Mouse (Mus musculus) spleen, adult 2 months (tissue): ENCODE measurements at regions not wholly inside any gene's neighbourhood (a gene's known extent, or its start where the extent isn't known, plus 50 kb on each side); places are given as distances from the start of the nearest gene placed in this dataset.

Experiments used
- DNase-seq, 2 experiments: peaks; one replicate each; pipeline versions ENCODE4 v3.0.0 to v3.0.0-alpha.2; 2012 to 2021; ENCODE audit warnings: low spot score in 2 of 2, low read depth in 1 of 2
- H3K27ac ChIP-seq: fragments of 200-500 bp; 2 replicates; pipeline ENCODE4 v1.5.1; 2012; ENCODE audit warnings: low read length, inconsistent platforms; ENCODE audit not compliant: insufficient read depth
- H3K27me3 ChIP-seq: fragments of 200-500 bp; 2 replicates; pipeline ENCODE4 v1.6.1; 2012; ENCODE audit warnings: mild to moderate bottlenecking, moderate library complexity, low read length, inconsistent platforms; ENCODE audit not compliant: control insufficient read depth, insufficient read depth
- H3K36me3 ChIP-seq: fragments of 200-500 bp; 2 replicates; pipeline ENCODE4 v1.6.1; 2012; ENCODE audit warnings: mild to moderate bottlenecking, low read length, inconsistent platforms; ENCODE audit not compliant: control insufficient read depth, insufficient read depth
- H3K4me1 ChIP-seq: fragments of 200-500 bp; 2 replicates; pipeline ENCODE4 v1.6.1; 2011; ENCODE audit warnings: inconsistent platforms; ENCODE audit not compliant: control insufficient read depth, insufficient read depth, insufficient read length
- H3K4me3 ChIP-seq: fragments of 200-500 bp; 2 replicates; pipeline ENCODE4 v1.5.1; 2011; ENCODE audit warnings: mild to moderate bottlenecking, inconsistent platforms; ENCODE audit not compliant: insufficient read depth, insufficient read length; ENCODE audit errors: extremely low read depth
- CTCF ChIP-seq: fragments of 200-500 bp; IDR thresholded peaks from 2 replicates; pipeline ENCODE4 v1.5.1; 2011; ENCODE audit warnings: mild to moderate bottlenecking, inconsistent platforms; ENCODE audit not compliant: insufficient read depth, insufficient read length, insufficient replicate concordance; ENCODE audit errors: extremely low read depth
- POLR2A ChIP-seq: fragments of 200-500 bp; IDR thresholded peaks from 2 replicates; pipeline ENCODE4 v1.6.1; 2011; ENCODE audit warnings: low read depth, low read length, inconsistent platforms
- WGBS: fragments of 180-500 bp; shearing (Covaris S2); methylation state at CpG from one replicate; pipeline ENCODE4 v1.1.7; 2018; 5-methylcytosine and 5-hydroxymethylcytosine counted together

DNA sequence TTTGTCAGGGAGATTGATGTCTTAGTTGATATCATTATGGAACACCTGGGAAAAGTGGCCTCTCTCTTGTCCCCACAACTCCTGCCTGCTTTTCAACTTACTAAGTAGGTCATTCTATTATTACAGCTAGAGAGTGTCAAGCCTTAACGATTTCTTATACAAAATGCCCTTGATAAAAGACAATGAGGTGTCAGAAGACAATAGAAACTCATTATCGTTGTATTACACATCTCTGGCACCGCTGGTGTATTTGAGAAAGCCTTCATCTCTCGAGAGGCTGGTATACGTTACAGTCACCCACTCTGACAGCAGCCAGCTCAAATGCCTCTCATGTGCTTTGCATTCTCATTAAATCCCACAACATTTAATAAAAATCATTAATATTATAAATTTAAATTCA lies 78.8 kb downstream of the Aldh8a1 start:
- no peak overlapping the region for H3K27ac ChIP-seq
- no peak for TF ChIP-seq POLR2A
- TF ChIP-seq CTCF: no peak
- no peaks in the 10 kb centered on the region for H3K4me1 ChIP-seq
- H3K4me3 ChIP-seq: no peak overlapping the region
- H3K27me3 ChIP-seq: no peaks in the 10 kb centered on the region
- no peak for DNase-seq
- no peaks in the 10 kb centered on the region for H3K36me3 ChIP-seq
- WGBS: 88% methylated on average over 5 of the region's 5 CpGs

DNA sequence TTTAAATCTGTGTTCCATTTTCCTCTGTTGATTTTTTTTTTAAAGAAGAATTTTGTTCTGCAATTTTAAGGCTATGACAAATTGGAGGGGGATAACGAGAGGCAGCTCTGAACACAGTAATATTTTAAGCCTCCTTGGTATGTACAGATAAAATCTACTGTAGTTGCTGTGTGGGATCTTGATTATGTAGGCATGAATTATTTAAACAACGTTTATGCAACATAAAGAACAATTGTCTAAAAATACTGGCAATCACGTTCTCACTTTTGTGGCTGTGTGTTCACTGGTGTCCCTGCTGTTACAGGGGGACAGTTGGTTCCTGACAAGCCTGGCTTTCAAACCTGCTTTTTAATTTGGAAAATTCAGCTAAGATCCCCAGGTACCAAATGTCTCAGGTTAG lies 79.3 kb downstream of the Aldh8a1 start:
- H3K4me1 ChIP-seq: no peaks in the 10 kb centered on the region

GRCm38 (mm10) chr10:21456991-21457390 lies 79.9 kb downstream of the Aldh8a1 start:
- WGBS: 82% methylated on average over 6 of the region's 6 CpGs
- Histone ChIP-seq H3K4me3 (no peak overlapping the region), H3K36me3 (no peaks in the 10 kb centered on the region), H3K4me1 (no peaks in the 10 kb centered on the region), H3K27ac (no peak overlapping the region), H3K27me3 (no peaks in the 10 kb centered on the region)
- TF ChIP-seq CTCF (no peak), POLR2A (no peak)
- DNase-seq: no peak

More for the DNA sequence above, 79.3 kb downstream of the Aldh8a1 start:
- no peak for DNase-seq
- H3K36me3 ChIP-seq: no peaks in the 10 kb centered on the region
- TF ChIP-seq POLR2A (no peak), CTCF (no peak)
- H3K27me3 ChIP-seq: no peaks in the 10 kb centered on the region
- 79% methylated on average over 3 of the region's 3 CpGs for WGBS
- no peak overlapping the region for H3K4me3 ChIP-seq
- H3K27ac ChIP-seq: no peak overlapping the region

DNA sequence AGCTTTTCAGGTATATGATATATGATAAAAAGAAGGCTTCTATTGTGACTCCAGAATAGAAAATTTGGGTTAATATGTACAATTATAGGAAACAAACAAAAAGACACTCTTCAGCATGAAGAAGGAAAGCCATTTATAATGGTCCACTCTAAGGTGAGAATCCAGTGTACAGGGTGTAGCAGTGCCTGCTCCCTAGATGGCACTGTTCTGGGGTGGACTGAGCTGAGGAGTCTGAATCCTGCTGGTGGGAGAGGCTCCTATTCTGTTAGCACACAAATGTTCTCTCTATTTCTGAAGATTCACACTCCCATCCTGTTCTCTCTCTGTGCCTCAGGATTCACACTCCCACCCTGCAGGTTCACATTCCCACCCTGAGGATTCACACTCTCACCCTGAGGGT lies 81.5 kb downstream of the Aldh8a1 start:
- H3K36me3 ChIP-seq: no peaks in the 10 kb centered on the region
- no peak overlapping the region for H3K27ac ChIP-seq
- TF ChIP-seq CTCF (no peak), POLR2A (no peak)
- no peaks in the 10 kb centered on the region for H3K4me1 ChIP-seq
- no peaks in the 10 kb centered on the region for H3K27me3 ChIP-seq
- H3K4me3 ChIP-seq: no peak overlapping the region
- DNase-seq: no peak

GRCm38 (mm10) chr10:21460062-21460461 lies 83.0 kb downstream of the Aldh8a1 start:
- no peak overlapping the region for H3K27ac ChIP-seq
- no peaks in the 10 kb centered on the region for H3K4me1 ChIP-seq
- H3K4me3 ChIP-seq: no peak overlapping the region
- no peaks in the 10 kb centered on the region for H3K27me3 ChIP-seq
- no peak for DNase-seq
- no peaks in the 10 kb centered on the region for H3K36me3 ChIP-seq
- TF ChIP-seq POLR2A (no peak), CTCF (no peak)
- 90% methylated on average over 2 of the region's 2 CpGs for WGBS

- Histone ChIP-seq H3K4me3 (no peak overlapping the region), H3K27ac (no peak overlapping the region), H3K4me1 (peaks cover 2% of the 10 kb centered on the region; the same call in 1 of the 2 replicates), H3K36me3 (no peaks in the 10 kb centered on the region), H3K27me3 (no peaks in the 10 kb centered on the region)
- no peak for DNase-seq
- TF ChIP-seq CTCF (no peak), POLR2A (no peak)
- 83% methylated on average over 3 of the region's 3 CpGs for WGBS
Observed at GRCm38 (mm10) chr10:21462915-21463314, 85.8 kb downstream of the Aldh8a1 start.

GRCm38 (mm10) chr10:21465362-21465761 lies 88.3 kb downstream of the Aldh8a1 start:
- Histone ChIP-seq H3K4me3 (no peak overlapping the region), H3K36me3 (no peaks in the 10 kb centered on the region), H3K4me1 (peaks cover 5% of the 10 kb centered on the region), H3K27ac (no peak overlapping the region), H3K27me3 (no peaks in the 10 kb centered on the region)
- peak; percentile 58 to 75 for DNase-seq
- TF ChIP-seq POLR2A (no peak), CTCF (peak; percentile 73; the same call in 1 of the 2 replicates)
- 2% methylated on average over 15 of the region's 15 CpGs for WGBS
